Mouse (Mus musculus) MEL (cell line): Measurements from ENCODE around the gene 6430548M08Rik. TPM values are rescaled to one million over a fixed set of nuclear protein-coding genes. Genes with fewer than 3 reads are reported as not detected.

Experiments
- DNase-seq: peaks from one replicate; pipeline ENCODE4 v3.0.0; 2011; ENCODE audit warnings: low read depth, low spot score
- H3K27ac ChIP-seq: 2 replicates; pipeline ENCODE4 v1.5.1; 2012; ENCODE audit warnings: low read depth, mild to moderate bottlenecking, control low read depth, low read length, moderate library complexity; ENCODE audit not compliant: control insufficient read depth
- H3K27me3 ChIP-seq, 2 experiments: fragments of 150-350 bp in 1 of 2; sonication (generic) in 1 of 2; 2 replicates each; pipeline ENCODE4 v1.6.1; 2012; ENCODE audit warnings: low read length in 2 of 2, mild to moderate bottlenecking in 2 of 2, improper control_type of control experiment in 1 of 2, moderate library complexity in 1 of 2; ENCODE audit not compliant: insufficient read depth in 2 of 2, control insufficient read depth in 1 of 2
- H3K36me3 ChIP-seq, 2 experiments: 2 replicates each; pipeline ENCODE4 v1.6.1; 2012 to 2014; ENCODE audit warnings: low read length in 2 of 2, improper control_type of control experiment in 1 of 2, inconsistent platforms in 1 of 2, mild to moderate bottlenecking in 1 of 2; ENCODE audit not compliant: insufficient read depth in 2 of 2, control insufficient read depth in 1 of 2
- H3K4me1 ChIP-seq, 2 experiments: fragments of 150-350 bp in 1 of 2; sonication (generic) in 1 of 2; 2 replicates each; pipeline ENCODE4 v1.6.1; 2012; ENCODE audit warnings: low read length in 2 of 2, improper control_type of control experiment in 1 of 2, mild to moderate bottlenecking in 1 of 2; ENCODE audit not compliant: insufficient read depth in 2 of 2, control insufficient read depth in 1 of 2
- H3K4me3 ChIP-seq, 2 experiments: fragments of 150-350 bp in 1 of 2; sonication (generic) in 1 of 2; 2 replicates each; pipeline ENCODE4 v1.5.1; 2012; ENCODE audit warnings: low read depth in 2 of 2, low read length in 2 of 2, mild to moderate bottlenecking in 2 of 2, moderate library complexity in 2 of 2, control low read depth in 1 of 2, improper control_type of control experiment in 1 of 2; ENCODE audit not compliant: control insufficient read depth in 1 of 2, insufficient read depth in 1 of 2
- H3K79me2 ChIP-seq: 2 replicates; pipeline ENCODE4 v1.6.1; 2012; ENCODE audit warnings: mild to moderate bottlenecking, low read length, moderate library complexity; ENCODE audit not compliant: control insufficient read depth, poor library complexity, insufficient read depth
- H3K9ac ChIP-seq: 2 replicates; pipeline ENCODE4 v1.6.1; 2012; ENCODE audit warnings: low read depth, mild to moderate bottlenecking, control low read depth, low read length, moderate library complexity; ENCODE audit not compliant: control insufficient read depth, poor library complexity, severe bottlenecking
- H3K9me3 ChIP-seq: fragments of 150-350 bp; sonication (generic); replicated peaks from 2 replicates; pipeline ENCODE4 v1.6.1; 2012; ENCODE audit warnings: mild to moderate bottlenecking, low read length, improper control_type of control experiment, moderate library complexity; ENCODE audit not compliant: insufficient read depth
- CTCF ChIP-seq, 3 experiments: IDR thresholded peaks in 2 of 3; conservative IDR thresholded peaks in 1 of 3; 2 replicates each; pipeline ENCODE4 v1.5.1; 2011 to 2012; ENCODE audit warnings: low read length in 3 of 3, low read depth in 2 of 3, mild to moderate bottlenecking in 2 of 3, improper control_type of control experiment in 1 of 3, inconsistent platforms in 1 of 3, mixed read lengths in 1 of 3, moderate library complexity in 1 of 3; ENCODE audit not compliant: control insufficient read depth in 1 of 3, insufficient read depth in 1 of 3, poor library complexity in 1 of 3, severe bottlenecking in 1 of 3
- E2F4 ChIP-seq: IDR thresholded peaks from 2 replicates; pipeline ENCODE4 v1.6.1; 2011; ENCODE audit warnings: low read depth, low read length, improper control_type of control experiment, borderline replicate concordance
- ELF1 ChIP-seq: IDR thresholded peaks from 2 replicates; pipeline ENCODE4 v1.6.1; 2014; ENCODE audit warnings: low read depth, mild to moderate bottlenecking, inconsistent platforms, low read length, improper control_type of control experiment, moderate library complexity
- GABPA ChIP-seq: IDR thresholded peaks from 2 replicates; pipeline ENCODE4 v1.6.1; 2012; ENCODE audit warnings: low read depth, mild to moderate bottlenecking, inconsistent platforms, low read length, improper control_type of control experiment, moderate library complexity
- MEF2A ChIP-seq: IDR thresholded peaks from 2 replicates; pipeline ENCODE4 v1.6.1; 2014; ENCODE audit warnings: low read depth, mild to moderate bottlenecking, inconsistent platforms, low read length, improper control_type of control experiment; ENCODE audit not compliant: poor library complexity, insufficient replicate concordance, severe bottlenecking; ENCODE audit errors: extremely low read depth
- POLR2AphosphoS2 ChIP-seq: IDR thresholded peaks from 2 replicates; pipeline ENCODE4 v1.6.1; 2011; ENCODE audit warnings: low read length, improper control_type of control experiment
- RAD21 ChIP-seq: IDR thresholded peaks from 2 replicates; pipeline ENCODE4 v1.6.1; 2011; ENCODE audit warnings: mild to moderate bottlenecking, low read depth, low read length, improper control_type of control experiment
- SIN3A ChIP-seq: IDR thresholded peaks from 2 replicates; pipeline ENCODE4 v1.6.1; 2012; ENCODE audit warnings: low read length, improper control_type of control experiment, inconsistent platforms
- SMC3 ChIP-seq: IDR thresholded peaks from 2 replicates; pipeline ENCODE4 v1.6.1; 2011; ENCODE audit warnings: low read depth, low read length, improper control_type of control experiment
- USF1 ChIP-seq: IDR thresholded peaks from 2 replicates; pipeline ENCODE4 v1.6.1; 2014; ENCODE audit warnings: low read depth, mild to moderate bottlenecking, inconsistent platforms, low read length, improper control_type of control experiment, moderate library complexity
- ZC3H11A ChIP-seq: IDR thresholded peaks from 2 replicates; pipeline ENCODE4 v1.6.1; 2012; ENCODE audit warnings: low read depth, mild to moderate bottlenecking, inconsistent platforms, low read length, improper control_type of control experiment
- ZKSCAN1 ChIP-seq: IDR thresholded peaks from 2 replicates; pipeline ENCODE4 v1.6.1; 2012; ENCODE audit warnings: low read depth, mild to moderate bottlenecking, inconsistent platforms, low read length, improper control_type of control experiment, moderate library complexity
- ZMIZ1 ChIP-seq: IDR thresholded peaks from 2 replicates; pipeline ENCODE4 v1.6.1; 2012; ENCODE audit warnings: low read depth, mild to moderate bottlenecking, inconsistent platforms, low read length, improper control_type of control experiment, moderate library complexity
- polyA plus RNA-seq, 2 experiments: library from polyadenylated mRNA; stranded (reverse) in 1 of 2; unstranded in 1 of 2; fragments of >175 nt in 1 of 2; fragments of >200 nt in 1 of 2; gene quantifications; 2 replicates each; pipeline versions ENCODE4 v1.2.1 to v1.2.4; 2012; ENCODE audit warnings: low replicate concordance in 2 of 2, low read depth in 1 of 2; ENCODE audit not compliant: insufficient read length in 2 of 2, insufficient read depth in 1 of 2, missing spikeins in 1 of 2
- total RNA-seq: library from RNA; depleted of rRNA; stranded (reverse); fragments of 300-350 nt; gene quantifications from 2 replicates; pipeline ENCODE4 v1.2.3, GENCODE M21; 2012

The 6430548M08Rik gene
- total and polyA plus RNA-seq, 3 experiments = 0.96 to 1.9 TPM; not detected in 1

DNA sequence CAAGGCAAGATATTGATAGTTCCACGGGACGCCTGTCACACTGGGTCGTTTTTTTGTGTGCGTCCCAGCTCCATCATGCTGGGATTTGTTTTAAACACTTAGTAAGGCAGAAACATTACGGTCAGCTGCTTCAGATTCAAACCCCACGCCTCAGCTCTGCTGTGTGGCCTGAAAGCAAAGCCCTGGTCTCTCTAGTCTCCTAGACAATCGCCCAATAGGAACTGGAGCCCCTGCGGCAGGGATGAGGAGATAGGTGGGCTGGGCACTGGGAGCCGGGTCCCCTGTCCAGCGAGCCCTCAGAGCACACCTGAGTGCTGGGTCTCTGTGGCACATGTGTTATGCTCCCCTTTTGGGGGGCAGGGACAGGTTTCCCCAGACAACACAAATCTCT is 64.2 kb downstream of the 6430548M08Rik start:
- no peaks in the 10 kb centered on the region for H3K79me2 ChIP-seq
- no peaks in the 10 kb centered on the region for H3K36me3 ChIP-seq
- H3K9me3 ChIP-seq = no peaks in the 10 kb centered on the region
- H3K27me3 ChIP-seq = no peaks in the 10 kb centered on the region
- H3K4me1 ChIP-seq = no peaks in the 10 kb centered on the region
- no peak overlapping the region for H3K9ac ChIP-seq
- TF ChIP-seq POLR2AphosphoS2 (no peak), RAD21 (no peak), ZKSCAN1 (no peak)
- H3K4me3 ChIP-seq = no peak overlapping the region
- no peak for DNase-seq
- H3K27ac ChIP-seq = no peak overlapping the region

DNA sequence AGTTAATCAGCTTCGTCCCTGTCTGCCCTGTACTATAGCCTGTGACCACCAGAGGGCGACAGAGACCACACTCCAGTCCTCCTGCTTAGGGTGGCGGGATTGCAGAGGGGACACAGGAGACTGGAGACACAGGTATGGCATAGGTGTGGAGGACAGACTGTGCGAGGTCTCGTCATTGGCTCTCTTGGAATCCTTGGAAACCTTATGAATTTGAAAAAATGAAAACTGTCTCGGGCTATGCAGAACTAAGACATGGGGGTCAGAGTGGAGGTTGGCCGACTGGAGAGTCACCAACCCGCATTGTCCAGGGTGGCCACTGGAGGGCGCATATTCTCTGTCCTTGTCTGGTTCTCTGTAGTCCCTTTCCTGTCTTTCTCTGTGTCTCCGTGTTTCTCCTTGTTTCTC is 65.1 kb downstream of the 6430548M08Rik start:
- H3K27ac ChIP-seq = no peak overlapping the region
- TF ChIP-seq CTCF (IDR thresholded peaks at IDR 0.05 in 2 of 3, conservative IDR thresholded peaks at IDR 0.05 in 1 of 3; ENCODE audit: control insufficient read depth in 1 of 3, insufficient read depth in 1 of 3, low read depth in 2 of 3, low read length in 3 of 3, poor library complexity in 1 of 3, severe bottlenecking in 1 of 3) = peak; percentile 70 to 97 (median 96)
- TF ChIP-seq POLR2AphosphoS2 = no peak
- TF ChIP-seq ZMIZ1 = no peak
- TF ChIP-seq USF1 = no peak
- no peak for TF ChIP-seq E2F4
- TF ChIP-seq ZC3H11A = peak; percentile 44
- peak; percentile 57 for TF ChIP-seq SMC3
- TF ChIP-seq SIN3A = 0 out of 2 replicates have a peak, but pooled peaks have one; percentile 21
- no peak for TF ChIP-seq GABPA
- peak; percentile 85 for TF ChIP-seq RAD21
- H3K36me3 ChIP-seq = no peaks in the 10 kb centered on the region
- H3K9me3 ChIP-seq = no peaks in the 10 kb centered on the region
- H3K4me3 ChIP-seq = peak overlapping the region; percentile 29 to 34; a peak in 3 of 4 replicates
- no peaks in the 10 kb centered on the region for H3K27me3 ChIP-seq
- H3K79me2 ChIP-seq = no peaks in the 10 kb centered on the region
- 0 out of 2 replicates have a peak overlapping the region, but pooled peaks have one; percentile 39 for H3K9ac ChIP-seq
- DNase-seq = peak; percentile 88
- no peaks in the 10 kb centered on the region for H3K4me1 ChIP-seq

DNA sequence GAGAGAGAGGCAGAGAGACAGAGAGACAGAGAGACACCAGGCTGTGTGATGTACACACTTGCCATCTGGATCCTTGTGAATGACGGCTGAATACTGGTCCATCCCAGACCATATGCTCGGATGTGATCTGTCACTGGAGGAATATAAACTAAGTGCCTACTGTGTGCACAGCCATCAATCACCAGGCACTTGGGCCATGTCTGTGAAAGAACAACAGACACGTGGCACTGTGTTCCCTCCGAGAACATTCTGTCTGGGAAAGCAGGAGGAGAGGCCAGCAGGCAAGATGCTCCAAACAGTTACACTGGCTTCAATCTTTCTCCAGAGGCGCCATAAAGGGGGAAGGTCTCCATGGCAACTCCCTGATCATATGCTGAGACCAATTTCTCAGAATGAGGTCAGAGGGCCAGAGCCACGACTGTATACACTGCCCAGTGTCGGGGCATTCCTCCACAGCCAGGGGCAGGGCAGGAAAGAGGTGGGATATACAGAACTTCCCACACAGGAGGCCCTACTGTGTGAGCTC is 66.6 kb downstream of the 6430548M08Rik start:
- H3K79me2 ChIP-seq = no peaks in the 10 kb centered on the region
- H3K36me3 ChIP-seq = no peaks in the 10 kb centered on the region
- TF ChIP-seq SIN3A (no peak), RAD21 (no peak), MEF2A (no peak), POLR2AphosphoS2 (no peak), ELF1 (no peak)
- TF ChIP-seq, all 39 proteins: peak for 0
- no peak for DNase-seq
- H3K4me1 ChIP-seq = no peaks in the 10 kb centered on the region
- no peak overlapping the region for H3K4me3 ChIP-seq
- H3K27me3 ChIP-seq = no peaks in the 10 kb centered on the region
- H3K9ac ChIP-seq = no peak overlapping the region
- no peak overlapping the region for H3K27ac ChIP-seq
- H3K9me3 ChIP-seq = no peaks in the 10 kb centered on the region
